Mouse (Mus musculus): ENCODE measurements around the gene Zfp422. TPM values are rescaled to one million over a fixed set of nuclear protein-coding genes. Genes with fewer than 3 reads are reported as not detected.
A peak's percentile ranks its signal among the peaks of the same experiment; 100 is the strongest.

The Zfp422 gene
- polyA plus RNA-seq, 1 experiment from 2014 or later: 132 TPM

DNA sequence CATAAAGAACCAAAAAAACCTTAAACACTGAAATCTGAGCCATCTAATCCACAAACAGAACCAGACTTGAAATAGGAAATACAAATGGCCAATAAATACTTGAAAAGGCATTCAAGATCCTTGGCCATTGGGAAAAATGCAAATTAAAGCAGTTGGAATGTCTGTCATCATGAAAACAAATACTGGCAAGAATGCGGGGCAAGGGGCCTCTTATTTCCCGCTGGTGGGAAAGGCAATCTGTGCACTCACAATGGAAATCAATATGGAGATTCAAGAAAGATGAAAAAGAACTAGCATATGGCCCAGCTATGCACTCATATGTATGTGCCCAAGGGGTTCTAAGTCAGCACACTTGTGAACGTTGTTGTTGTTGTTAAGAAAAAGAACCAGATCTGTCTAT is 38.1 kb upstream of the Zfp422 start:
- no peak for ATAC-seq (ENCODE audit: insufficient read depth, low FRiP score, low read depth)
- no peak overlapping the region for H3K27ac ChIP-seq
- no peak overlapping the region for H3K4me3 ChIP-seq (replicated peaks)
- no peak overlapping the region for H3K9ac ChIP-seq
- H3K27me3 ChIP-seq (replicated peaks): no peaks in the 10 kb centered on the region
- H3K4me1 ChIP-seq: peaks cover 16% of the 10 kb centered on the region; the same call in 1 of the 2 replicates
- 67% methylated on average over 3 of the region's 3 CpGs for WGBS
- H3K4me2 ChIP-seq: no peak overlapping the region
- H3K9me3 ChIP-seq: no peaks in the 10 kb centered on the region
- no peaks in the 10 kb centered on the region for H3K36me3 ChIP-seq

DNA sequence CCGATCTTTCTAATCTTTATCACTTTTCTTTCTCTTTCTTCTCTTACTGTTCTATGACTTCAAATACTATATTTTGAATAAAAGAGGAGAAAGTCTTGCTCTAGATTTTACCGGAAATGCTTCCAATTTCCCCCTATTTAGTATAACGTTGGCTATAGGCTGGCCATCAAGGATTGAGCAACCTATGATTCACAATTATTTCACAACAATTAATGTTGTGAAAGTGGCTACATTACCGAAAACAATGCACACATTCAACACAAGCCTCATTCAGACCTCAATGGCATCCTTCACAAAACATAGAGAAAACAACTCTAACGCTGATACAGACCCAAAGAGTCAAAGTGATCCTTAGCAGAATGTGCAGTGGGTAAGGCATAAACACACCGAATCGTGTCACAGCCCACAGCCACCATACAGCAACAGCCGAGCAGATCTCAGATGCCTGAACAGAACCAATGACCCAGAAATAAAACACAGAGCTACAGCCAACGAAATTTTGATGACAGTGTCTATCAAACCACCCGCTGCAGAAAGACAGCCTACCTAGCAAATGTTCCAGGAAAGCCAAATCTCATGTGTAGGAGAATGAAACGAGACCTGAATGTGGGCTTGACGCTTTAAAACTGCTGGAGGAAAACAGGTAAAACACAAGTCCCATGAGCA is 37.4 kb upstream of the Zfp422 start:
- Histone ChIP-seq H3K27ac (no peak overlapping the region), H3K9ac (no peak overlapping the region), H3K27me3 (replicated peaks) (no peaks in the 10 kb centered on the region), H3K4me1 (peaks cover 12% of the 10 kb centered on the region; the same call in 1 of the 2 replicates), H3K36me3 (no peaks in the 10 kb centered on the region), H3K4me3 (replicated peaks) (no peak overlapping the region), H3K9me3 (no peaks in the 10 kb centered on the region), H3K4me2 (no peak overlapping the region)
- WGBS: 81% methylated on average over 12 of the region's 12 CpGs
- no peak for ATAC-seq (ENCODE audit: insufficient read depth, low FRiP score, low read depth)

DNA sequence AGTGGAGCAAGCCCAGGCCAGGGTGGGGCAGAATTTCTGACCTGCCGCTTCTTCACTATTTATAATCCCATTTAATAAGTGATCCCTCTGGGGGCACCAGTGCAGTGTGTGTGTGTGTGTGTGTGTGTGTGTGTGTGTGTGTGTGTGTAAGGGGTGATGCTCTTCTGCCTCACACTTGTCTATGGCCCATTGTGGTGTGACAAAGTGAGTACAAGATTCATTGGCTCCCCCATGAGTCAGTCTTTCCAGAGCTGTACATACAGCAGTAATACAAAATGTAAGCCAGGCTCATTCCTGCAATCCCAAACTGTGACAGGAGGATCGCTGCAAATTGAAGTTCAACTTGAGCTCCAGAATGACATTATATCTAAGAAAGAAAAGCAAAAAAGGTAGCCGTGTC is 36.0 kb upstream of the Zfp422 start:
- no peaks in the 10 kb centered on the region for H3K9me3 ChIP-seq
- H3K27ac ChIP-seq: no peak overlapping the region
- 72% methylated on average over 3 of the region's 3 CpGs for WGBS
- H3K4me3 ChIP-seq (replicated peaks): no peak overlapping the region
- no peaks in the 10 kb centered on the region for H3K36me3 ChIP-seq
- no peaks in the 10 kb centered on the region for H3K27me3 ChIP-seq (replicated peaks)
- no peak overlapping the region for H3K9ac ChIP-seq
- no peak overlapping the region for H3K4me2 ChIP-seq
- H3K4me1 ChIP-seq: no peaks in the 10 kb centered on the region
- no peak for ATAC-seq (ENCODE audit: insufficient read depth, low FRiP score, low read depth)

DNA sequence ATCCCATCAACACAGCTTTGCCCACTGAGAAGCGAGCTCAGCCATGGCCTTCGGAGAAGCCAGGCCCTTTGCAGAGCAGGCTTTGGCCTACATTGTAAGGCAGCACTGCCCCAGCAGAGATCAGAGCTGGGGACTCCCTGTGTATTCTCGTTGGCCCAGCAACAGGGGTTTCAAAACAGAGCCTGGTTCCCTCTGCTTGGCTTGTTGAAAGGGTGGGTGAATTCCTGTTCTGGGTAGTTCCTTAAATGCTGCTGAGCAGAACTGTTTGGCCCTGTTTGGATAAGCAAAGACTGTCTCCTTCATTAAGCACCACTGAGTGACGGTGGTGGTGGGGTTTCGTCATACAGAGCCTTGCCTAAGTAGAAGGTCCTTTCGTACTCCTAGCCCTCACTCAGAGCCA is 35.2 kb upstream of the Zfp422 start:
- no peaks in the 10 kb centered on the region for H3K27me3 ChIP-seq (replicated peaks)
- no peaks in the 10 kb centered on the region for H3K36me3 ChIP-seq
- WGBS: 69% methylated on average over 6 of the region's 6 CpGs
- no peak overlapping the region for H3K9ac ChIP-seq
- no peak overlapping the region for H3K27ac ChIP-seq
- H3K4me2 ChIP-seq: no peak overlapping the region
- H3K9me3 ChIP-seq: no peaks in the 10 kb centered on the region
- H3K4me1 ChIP-seq: no peaks in the 10 kb centered on the region
- no peak for ATAC-seq (ENCODE audit: insufficient read depth, low FRiP score, low read depth)
- no peak overlapping the region for H3K4me3 ChIP-seq (replicated peaks)

DNA sequence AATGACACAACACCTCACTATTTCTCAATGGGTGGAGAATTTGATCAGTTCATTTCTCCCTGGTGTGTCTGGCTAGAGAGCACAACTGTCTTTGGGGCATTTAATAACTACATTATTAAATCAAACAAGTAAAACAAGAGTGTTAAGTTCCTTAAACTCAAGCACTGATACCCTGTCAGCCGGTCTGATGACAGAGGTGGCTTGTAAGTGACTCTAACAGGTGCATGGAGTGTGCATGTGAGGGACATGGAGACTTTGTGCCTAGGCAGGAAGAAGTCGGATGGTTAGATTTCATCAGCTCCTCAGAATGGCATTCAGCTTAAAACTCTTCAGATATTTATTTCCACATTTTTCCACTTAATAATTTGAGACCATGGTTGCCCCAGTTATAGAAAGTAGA is 34.6 kb upstream of the Zfp422 start:
- H3K9ac ChIP-seq: no peak overlapping the region
- 84% methylated on average over 2 of the region's 2 CpGs for WGBS
- H3K9me3 ChIP-seq: no peaks in the 10 kb centered on the region
- no peaks in the 10 kb centered on the region for H3K27me3 ChIP-seq (replicated peaks)
- no peak overlapping the region for H3K4me3 ChIP-seq (replicated peaks)
- no peak overlapping the region for H3K4me2 ChIP-seq
- ATAC-seq (ENCODE audit: insufficient read depth, low FRiP score, low read depth): no peak
- H3K27ac ChIP-seq: no peak overlapping the region
- H3K36me3 ChIP-seq: no peaks in the 10 kb centered on the region
- H3K4me1 ChIP-seq: no peaks in the 10 kb centered on the region

DNA sequence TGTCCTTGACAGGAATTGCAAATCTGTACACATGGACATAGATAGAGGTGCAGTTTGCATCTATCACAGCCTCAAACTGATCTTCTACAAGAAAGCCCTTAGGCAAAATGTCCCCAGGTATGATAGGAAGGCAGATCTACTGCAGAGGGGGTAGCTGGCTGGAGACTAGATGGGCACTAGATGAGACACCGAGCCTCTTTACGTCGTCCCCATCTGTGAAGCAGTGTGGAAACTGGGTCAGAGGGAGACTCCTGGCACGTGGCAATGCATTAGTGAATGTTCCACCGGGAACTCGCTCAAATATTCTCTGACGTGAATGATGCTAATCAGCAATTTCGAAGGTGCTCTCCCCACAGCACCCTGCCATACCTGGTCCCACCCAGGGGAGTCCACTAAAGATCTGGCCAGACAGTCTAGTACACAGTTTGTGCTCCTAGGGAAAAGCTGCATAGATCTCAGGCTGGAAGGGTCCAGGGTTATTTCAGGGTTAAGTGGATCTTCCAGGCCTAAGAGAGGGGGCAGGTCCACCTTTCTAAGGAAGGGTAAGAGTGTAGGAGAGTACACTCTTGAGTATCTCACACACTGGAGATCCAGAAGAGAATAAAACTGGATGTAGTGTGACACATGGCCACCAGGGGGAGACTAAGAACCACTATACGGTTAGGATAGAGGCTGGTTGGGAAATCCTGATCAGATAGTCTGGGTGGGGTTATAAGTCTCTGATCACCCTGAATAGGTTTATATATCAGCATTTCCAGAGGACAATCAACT is 25.1 kb upstream of the Zfp422 start:
- Histone ChIP-seq H3K4me2 (no peak overlapping the region), H3K9ac (no peak overlapping the region), H3K36me3 (no peaks in the 10 kb centered on the region), H3K27ac (no peak overlapping the region), H3K4me3 (replicated peaks) (no peak overlapping the region), H3K27me3 (replicated peaks) (no peaks in the 10 kb centered on the region), H3K9me3 (no peaks in the 10 kb centered on the region), H3K4me1 (peaks cover 13% of the 10 kb centered on the region)
- no peak for ATAC-seq (ENCODE audit: insufficient read depth, low FRiP score, low read depth)
- 55% methylated on average over 9 of the region's 9 CpGs for WGBS

DNA sequence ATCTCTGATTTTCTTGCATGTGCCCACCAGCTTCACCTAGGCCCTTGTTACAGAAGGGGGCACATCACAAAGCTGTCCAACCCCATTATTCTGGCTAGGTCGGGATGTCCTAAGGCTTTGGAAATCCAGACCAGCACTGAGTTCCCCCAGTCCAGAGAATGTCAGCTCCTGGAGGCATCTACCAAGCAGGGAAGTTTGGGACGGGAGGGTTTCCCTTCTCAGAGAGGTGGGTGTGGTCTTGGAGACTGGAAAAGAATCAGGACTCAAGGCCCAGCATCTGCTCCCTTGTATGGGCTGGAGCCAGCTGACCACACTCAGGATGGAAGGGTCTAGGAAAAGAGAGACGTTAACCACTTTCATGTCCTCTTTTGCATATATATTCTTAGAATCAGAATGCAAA is 24.4 kb upstream of the Zfp422 start:
- H3K27ac ChIP-seq: no peak overlapping the region
- no peak overlapping the region for H3K4me3 ChIP-seq (replicated peaks)
- 76% methylated on average over 3 of the region's 3 CpGs for WGBS
- H3K27me3 ChIP-seq (replicated peaks): no peaks in the 10 kb centered on the region
- H3K36me3 ChIP-seq: no peaks in the 10 kb centered on the region
- no peaks in the 10 kb centered on the region for H3K9me3 ChIP-seq
- ATAC-seq (ENCODE audit: insufficient read depth, low FRiP score, low read depth): no peak
- no peak overlapping the region for H3K4me2 ChIP-seq
- H3K4me1 ChIP-seq: peaks cover 13% of the 10 kb centered on the region
- no peak overlapping the region for H3K9ac ChIP-seq

DNA sequence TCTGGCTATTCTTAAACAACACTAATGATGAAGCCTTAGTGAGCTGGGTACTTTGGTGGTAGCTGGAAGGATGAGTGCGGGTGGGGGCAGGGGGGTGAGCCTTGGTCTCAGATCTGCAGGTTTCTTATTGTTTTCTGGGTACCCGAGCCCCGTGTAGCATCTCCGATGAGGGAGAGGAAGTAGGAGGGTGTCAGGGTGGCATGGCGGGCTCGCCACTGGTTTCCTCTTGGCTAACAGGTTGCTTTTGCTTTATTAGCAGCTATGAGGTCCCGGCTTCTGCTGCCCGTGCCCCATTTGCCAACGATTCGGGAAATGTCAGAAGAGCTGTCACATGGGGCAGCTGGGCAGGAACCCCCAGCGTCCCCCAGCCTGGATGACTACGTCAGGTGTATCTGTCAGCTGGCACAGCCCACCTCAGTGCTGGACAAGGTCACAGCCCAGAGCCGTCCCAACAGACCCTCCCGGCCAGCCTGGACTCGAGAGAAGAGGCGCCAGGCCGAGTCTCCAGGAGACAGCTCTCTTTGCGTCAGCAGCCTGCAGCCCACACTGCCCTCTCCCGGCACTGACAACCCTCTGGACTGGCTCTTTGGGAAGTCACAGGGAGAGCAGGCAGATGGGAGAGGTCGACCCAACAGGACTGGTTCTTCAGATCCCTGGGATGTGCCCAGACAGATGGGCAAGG is 22.8 kb upstream of the Zfp422 start:
- 63% methylated on average over 20 of the region's 20 CpGs for whole genome bisulfite sequencing
- Histone ChIP-seq H3K9ac (no peak overlapping the region), H3K9me3 (no peaks in the 10 kb centered on the region), H3K36me3 (no peaks in the 10 kb centered on the region), H3K27ac (no peak overlapping the region), H3K4me1 (peaks cover 13% of the 10 kb centered on the region), H3K27me3 (replicated peaks) (no peaks in the 10 kb centered on the region), H3K4me3 (replicated peaks) (peak overlapping the region; percentile 30), H3K4me2 (peak overlapping the region; percentile 40)
- ATAC-seq (ENCODE audit: insufficient read depth, low FRiP score, low read depth): no peak

DNA sequence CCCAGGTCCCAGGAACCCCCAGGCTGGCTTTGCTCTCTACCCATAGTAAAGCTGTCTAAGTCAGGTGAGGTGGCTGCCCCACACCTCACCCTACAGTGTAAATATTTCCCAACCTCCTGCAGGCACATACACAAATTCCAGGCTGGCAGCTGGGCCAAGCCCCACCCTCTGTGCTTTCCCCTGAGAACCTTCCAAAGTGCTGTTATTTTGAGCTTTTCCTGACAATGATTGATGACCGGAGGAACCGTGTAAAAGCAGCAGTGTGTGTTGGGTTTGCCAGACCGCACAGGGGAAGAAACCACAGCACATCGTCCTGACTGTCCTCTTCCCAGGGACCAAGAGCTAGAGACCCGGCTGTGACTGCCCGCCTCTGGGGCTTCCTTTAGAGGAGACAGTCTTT is 21.6 kb upstream of the Zfp422 start, which contains the start of gene Depp1:
TSS of gene Depp1 (plus strand) at position 204 of the 400 bp plus-strand sequence.
- H3K4me1 ChIP-seq: peaks cover 13% of the 10 kb centered on the region
- no peak within 1 kb of the TSS for H3K9ac ChIP-seq
- no peaks in the 10 kb centered on the region for H3K27me3 ChIP-seq (replicated peaks)
- peak within 1 kb of the TSS; percentile 30 for H3K4me3 ChIP-seq (replicated peaks)
- WGBS: 10% methylated on average over 6 of the region's 6 CpGs
- H3K9me3 ChIP-seq: no peaks in the 10 kb centered on the region
- H3K36me3 ChIP-seq: no peaks in the 10 kb centered on the region
- H3K4me2 ChIP-seq: peak within 1 kb of the TSS; percentile 40
- H3K27ac ChIP-seq: peak within 1 kb of the TSS; percentile 72
- peak; percentile 92 for ATAC-seq (ENCODE audit: insufficient read depth, low FRiP score, low read depth)

DNA sequence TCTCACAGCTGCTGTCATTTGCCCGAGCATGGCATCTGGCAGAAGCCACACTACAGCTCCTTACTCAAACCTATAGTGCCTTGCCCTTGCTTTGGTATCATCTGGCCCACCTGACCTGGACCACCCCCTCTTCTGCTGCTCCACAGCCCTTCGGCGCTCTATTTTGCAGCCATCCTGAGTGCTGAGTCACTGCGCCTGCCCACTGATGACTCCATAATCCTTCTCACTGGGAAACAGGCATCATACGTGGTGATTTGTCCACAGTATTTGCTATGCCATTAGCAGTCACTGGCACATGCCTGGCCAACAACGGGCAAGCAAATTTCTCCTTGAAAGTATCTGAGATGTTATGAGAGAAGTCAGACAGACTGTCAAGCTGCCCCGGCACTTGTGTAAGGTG is 21.0 kb upstream of the Zfp422 start:
- Histone ChIP-seq H3K9ac (no peak overlapping the region), H3K27ac (peak overlapping the region; percentile 72), H3K4me3 (replicated peaks) (no peak overlapping the region), H3K9me3 (no peaks in the 10 kb centered on the region), H3K4me2 (no peak overlapping the region), H3K36me3 (no peaks in the 10 kb centered on the region), H3K4me1 (peaks cover 13% of the 10 kb centered on the region), H3K27me3 (replicated peaks) (no peaks in the 10 kb centered on the region)
- 65% methylated on average over 7 of the region's 7 CpGs for WGBS
- ATAC-seq (ENCODE audit: insufficient read depth, low FRiP score, low read depth): no peak

DNA sequence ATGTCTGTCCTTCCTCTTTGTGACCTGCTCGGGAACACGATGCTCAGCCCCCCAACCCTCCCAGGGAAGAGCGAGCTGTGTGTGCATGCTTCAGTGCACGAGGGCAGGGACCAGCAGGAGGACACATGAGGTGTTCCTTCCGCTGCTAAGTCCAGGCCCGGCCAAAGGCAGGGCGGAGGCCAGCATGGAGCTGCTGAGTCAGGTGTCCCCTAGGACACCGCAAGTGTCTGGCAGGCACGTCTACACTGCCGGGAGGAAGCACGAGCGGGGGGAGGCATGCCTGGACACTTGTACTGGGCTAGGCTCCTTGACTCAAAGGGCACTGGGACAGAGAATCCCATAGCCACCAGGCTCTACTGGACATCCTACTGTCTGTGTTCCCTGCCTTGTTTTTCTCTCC is 19.0 kb upstream of the Zfp422 start:
- Histone ChIP-seq H3K4me1 (peaks cover 13% of the 10 kb centered on the region), H3K27me3 (replicated peaks) (no peaks in the 10 kb centered on the region), H3K9me3 (no peaks in the 10 kb centered on the region), H3K4me2 (no peak overlapping the region), H3K36me3 (no peaks in the 10 kb centered on the region), H3K9ac (no peak overlapping the region), H3K27ac (no peak overlapping the region), H3K4me3 (replicated peaks) (no peak overlapping the region)
- WGBS: 77% methylated on average over 12 of the region's 12 CpGs
- ATAC-seq (ENCODE audit: insufficient read depth, low FRiP score, low read depth): no peak

DNA sequence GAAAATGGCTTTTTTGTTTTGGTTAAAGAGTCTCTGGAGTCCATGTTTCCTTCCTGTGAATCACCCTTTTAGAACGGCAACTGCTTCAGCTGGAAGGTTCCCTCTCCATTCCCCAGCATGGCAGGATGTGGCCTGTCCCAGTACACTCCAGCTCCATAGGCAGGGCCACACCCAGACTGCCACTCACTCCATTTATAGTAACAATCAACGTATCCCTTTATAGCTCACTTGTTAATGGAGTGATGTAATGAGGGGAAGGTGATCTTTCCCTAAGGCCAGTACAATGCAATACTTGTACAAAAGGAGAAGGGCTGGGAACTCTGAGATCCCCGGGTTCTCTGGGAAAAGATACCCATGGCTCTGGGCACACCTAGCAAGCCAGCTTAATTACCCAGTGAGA is 15.5 kb upstream of the Zfp422 start:
- no peaks in the 10 kb centered on the region for H3K9me3 ChIP-seq
- peak; percentile 53; the same call in 1 of the 2 replicates for ATAC-seq (ENCODE audit: insufficient read depth, low FRiP score, low read depth)
- WGBS: 60% methylated on average over 3 of the region's 3 CpGs

More for the DNA sequence above, 15.5 kb upstream of the Zfp422 start:
- Histone ChIP-seq H3K4me3 (replicated peaks) (no peak overlapping the region), H3K36me3 (no peaks in the 10 kb centered on the region), H3K4me2 (no peak overlapping the region), H3K27me3 (replicated peaks) (no peaks in the 10 kb centered on the region), H3K27ac (0 out of 2 replicates have a peak overlapping the region, but pooled peaks have one; percentile 12), H3K4me1 (no peaks in the 10 kb centered on the region), H3K9ac (no peak overlapping the region)

Measured in stomach, embryonic 15.5 days (tissue).